10 mouse cellular contexts compared by ENCODE assay signal in the genomic region with DNA sequence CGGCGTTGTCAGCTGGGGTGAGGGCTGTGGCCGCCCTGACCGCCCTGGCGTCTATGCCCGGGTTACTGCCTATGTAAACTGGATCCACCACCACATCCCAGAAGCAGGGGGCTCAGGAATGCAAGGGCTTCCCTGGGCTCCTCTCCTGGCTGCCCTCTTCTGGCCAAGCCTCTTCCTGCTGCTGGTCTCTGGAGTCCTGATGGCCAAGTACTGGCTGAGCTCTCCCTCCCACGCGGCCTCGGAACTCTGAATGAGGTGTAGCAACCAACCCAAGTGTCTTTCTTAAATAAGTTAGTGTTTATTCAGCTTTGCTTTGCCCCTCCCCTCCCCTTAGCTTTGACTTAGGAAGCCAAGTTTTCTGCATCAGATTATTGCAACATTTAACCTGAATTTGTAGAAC. TPM values are rescaled to one million over a fixed set of nuclear protein-coding genes. Genes with fewer than 3 reads are reported as not detected.
DNase-seq lines count a peak whose midpoint lies in the region; ATAC-seq and TF ChIP-seq lines count a peak whose summit lies in the region.
"Had no signal": no experiment of that assay in that cellular context is flagged by ENCODE, and none has a peak within 500 bp of the region (broad histone marks: within the 10 kb centered on the region; RNA-seq: fewer than 3 reads in every experiment).

No protein-coding gene starts in this region.

- DNase-seq in kidney, postnatal 0 days (ENCODE audit: low spot score), result peak; percentile 90
- no peak for DNase-seq in kidney, adult 11 months
- peak; percentile 18 for DNase-seq in Muller cell, postnatal 12 days (ENCODE audit: inconsistent ontology term)
- peak; percentile 29 for DNase-seq in forelimb bud, embryonic 11.5 days (ENCODE audit: low read depth, low spot score)

- 21% methylated on average over 9 of the region's 9 CpGs for WGBS in kidney, postnatal 0 days
- 36% methylated on average over 9 of the region's 9 CpGs for WGBS in heart, embryonic 12.5 days

- H3K27ac ChIP-seq in kidney, postnatal 0 days, result no peak overlapping the region
- H3K27ac ChIP-seq in heart, embryonic 12.5 days (ENCODE audit: poor library complexity, severe bottlenecking), result no peak overlapping the region
- H3K27ac ChIP-seq: embryonic facial prominence, embryonic 15.5 days; hindbrain, embryonic 15.5 days; lung, embryonic 15.5 days had no signal

- no peak for ATAC-seq in kidney, postnatal 0 days (replicated peaks; ENCODE audit: low FRiP score, low read depth)
- no peak for ATAC-seq in CD4-positive, CD25-positive, alpha-beta regulatory T cell, adult 4 months
- ATAC-seq in heart, embryonic 12.5 days (ENCODE audit: insufficient number of reproducible peaks, low FRiP score), result no peak

- no peaks in the 10 kb centered on the region for H3K4me1 ChIP-seq in kidney, postnatal 0 days (replicated peaks; ENCODE audit: insufficient read depth, low read length)
- peaks cover 29% of the 10 kb centered on the region for H3K4me1 ChIP-seq in E14TG2a.4 (replicated peaks; ENCODE audit: low read depth, low read length)
- H3K4me1 ChIP-seq in heart, embryonic 12.5 days (replicated peaks), result 0 out of 2 replicates have a peak, but pooled peaks cover 5% of the 10 kb centered on the region
- H3K4me1 ChIP-seq: hindbrain, embryonic 15.5 days had no signal

- H3K36me3 ChIP-seq in kidney, postnatal 0 days (ENCODE audit: insufficient read depth, low read length), result no peaks in the 10 kb centered on the region
- H3K36me3 ChIP-seq in E14TG2a.4 (ENCODE audit: insufficient read depth, low read length), result no peaks in the 10 kb centered on the region
- peaks cover 44% of the 10 kb centered on the region for H3K36me3 ChIP-seq in heart, embryonic 12.5 days
- H3K36me3 ChIP-seq: lung, embryonic 15.5 days had no signal

- H3K4me2 ChIP-seq in kidney, postnatal 0 days (ENCODE audit: low read length), result no peak overlapping the region
- no peak overlapping the region for H3K4me2 ChIP-seq in heart, embryonic 12.5 days
- H3K4me2 ChIP-seq: embryonic facial prominence, embryonic 15.5 days; hindbrain, embryonic 15.5 days; lung, embryonic 15.5 days had no signal

- no peak overlapping the region for H3K4me3 ChIP-seq in kidney, postnatal 0 days (replicated peaks; ENCODE audit: low read depth, low read length)
- H3K4me3 ChIP-seq in E14TG2a.4 (replicated peaks; ENCODE audit: low read length), result peak overlapping the region; percentile 52
- no peak overlapping the region for H3K4me3 ChIP-seq in heart, embryonic 12.5 days
- H3K4me3 ChIP-seq: embryonic facial prominence, embryonic 15.5 days; hindbrain, embryonic 15.5 days; lung, embryonic 15.5 days had no signal

- H3K27me3 ChIP-seq in kidney, postnatal 0 days (ENCODE audit: insufficient read depth, low read length), result no peaks in the 10 kb centered on the region
- peaks cover 11% of the 10 kb centered on the region; the same call in 1 of the 2 replicates for H3K27me3 ChIP-seq in E14TG2a.4 (ENCODE audit: insufficient read depth, low read length)
- no peaks in the 10 kb centered on the region for H3K27me3 ChIP-seq in heart, embryonic 12.5 days (replicated peaks)
- H3K27me3 ChIP-seq: embryonic facial prominence, embryonic 15.5 days; hindbrain, embryonic 15.5 days; lung, embryonic 15.5 days had no signal

- H3K9me3 ChIP-seq in kidney, postnatal 0 days (replicated peaks; ENCODE audit: low read length), result no peaks in the 10 kb centered on the region
- no peaks in the 10 kb centered on the region for H3K9me3 ChIP-seq in E14TG2a.4 (ENCODE audit: low read length)
- H3K9me3 ChIP-seq in heart, embryonic 12.5 days (replicated peaks), result no peaks in the 10 kb centered on the region
- H3K9me3 ChIP-seq: embryonic facial prominence, embryonic 15.5 days; hindbrain, embryonic 15.5 days; lung, embryonic 15.5 days had no signal

- peak; percentile 66 for TF ChIP-seq CTCF in kidney, postnatal 0 days (IDR thresholded peaks at IDR 0.05; ENCODE audit: low read depth)
- peak; percentile 9; the same call in 1 of the 2 replicates for TF ChIP-seq CTCF in E14TG2a.4 (conservative IDR thresholded peaks at IDR 0.05; ENCODE audit: low read length)

- no peak overlapping the region for H3K9ac ChIP-seq in kidney, postnatal 0 days (ENCODE audit: low read depth, low read length)
- H3K9ac ChIP-seq in heart, embryonic 12.5 days, result no peak overlapping the region
- H3K9ac ChIP-seq: embryonic facial prominence, embryonic 15.5 days; hindbrain, embryonic 15.5 days; lung, embryonic 15.5 days had no signal

RNA-seq across cellular contexts. Expression of gene Tpsg1, which starts 4.9 kb away (rescaled TPM):
- 0.18 and 0.41 TPM in 2 replicates for polyA plus RNA-seq in kidney, postnatal 0 days (2015; fragmentation: Nextera tagmentation; extraction: Ambion mirVana)
- not detected for polyA plus RNA-seq in CD4-positive, CD25-positive, alpha-beta regulatory T cell, adult 4 months (2017; shearing (Covaris generic))
- not detected in 2 replicates for polyA plus RNA-seq in heart, embryonic 12.5 days (2016; fragmentation: Nextera tagmentation; extraction: Ambion mirVana)

RNA-seq across cellular contexts. Expression of gene Tpsb2, which starts 7.9 kb away (rescaled TPM):
- 1.5 and 4.2 TPM in 2 replicates for polyA plus RNA-seq in kidney, postnatal 0 days (2015; fragmentation: Nextera tagmentation; extraction: Ambion mirVana)
- polyA plus RNA-seq in CD4-positive, CD25-positive, alpha-beta regulatory T cell, adult 4 months (2017; shearing (Covaris generic)), result not detected
- not detected in 2 replicates for polyA plus RNA-seq in heart, embryonic 12.5 days (2016; fragmentation: Nextera tagmentation; extraction: Ambion mirVana)

RNA-seq across cellular contexts. Expression of gene Tpsab1, which starts 28.6 kb away (rescaled TPM):
- polyA plus RNA-seq in kidney, postnatal 0 days (2015; fragmentation: Nextera tagmentation; extraction: Ambion mirVana), result 0.19 and 0.55 TPM in 2 replicates
- polyA plus RNA-seq in CD4-positive, CD25-positive, alpha-beta regulatory T cell, adult 4 months (2017; shearing (Covaris generic)), result not detected
- not detected in 2 replicates for polyA plus RNA-seq in heart, embryonic 12.5 days (2016; fragmentation: Nextera tagmentation; extraction: Ambion mirVana)
- polyA plus RNA-seq: hindbrain, embryonic 15.5 days had no signal

RNA-seq across cellular contexts. Expression of gene Prss29, which starts 55.6 kb away (rescaled TPM):
- polyA plus RNA-seq in kidney, postnatal 0 days (2015; fragmentation: Nextera tagmentation; extraction: Ambion mirVana), result not detected in 2 replicates
- polyA plus RNA-seq in CD4-positive, CD25-positive, alpha-beta regulatory T cell, adult 4 months (2017; shearing (Covaris generic)), result not detected
- polyA plus RNA-seq in heart, embryonic 12.5 days (2016; fragmentation: Nextera tagmentation; extraction: Ambion mirVana), result not detected in 2 replicates
- polyA plus RNA-seq: embryonic facial prominence, embryonic 15.5 days; hindbrain, embryonic 15.5 days; lung, embryonic 15.5 days had no signal

RNA-seq across cellular contexts. Expression of gene Cacna1h, which starts 59.6 kb away (rescaled TPM):
- 1.2 and 1.7 TPM in 2 replicates for polyA plus RNA-seq in kidney, postnatal 0 days (2015; fragmentation: Nextera tagmentation; extraction: Ambion mirVana)
- polyA plus RNA-seq in CD4-positive, CD25-positive, alpha-beta regulatory T cell, adult 4 months (2017; shearing (Covaris generic)), result not detected
- polyA plus RNA-seq in heart, embryonic 12.5 days (2016; fragmentation: Nextera tagmentation; extraction: Ambion mirVana), result 13.5 and 16.3 TPM in 2 replicates
